Mouse (Mus musculus): ENCODE measurements around the gene Cog3.

Gene Cog3

GRCm38 (mm10) chr14:75761028-75761805 lies 6.9 kb upstream of the Cog3 start:
- peak; percentile 31 to 60 for DNase-seq (ENCODE audit: low spot score in 2 of 2)

DNA sequence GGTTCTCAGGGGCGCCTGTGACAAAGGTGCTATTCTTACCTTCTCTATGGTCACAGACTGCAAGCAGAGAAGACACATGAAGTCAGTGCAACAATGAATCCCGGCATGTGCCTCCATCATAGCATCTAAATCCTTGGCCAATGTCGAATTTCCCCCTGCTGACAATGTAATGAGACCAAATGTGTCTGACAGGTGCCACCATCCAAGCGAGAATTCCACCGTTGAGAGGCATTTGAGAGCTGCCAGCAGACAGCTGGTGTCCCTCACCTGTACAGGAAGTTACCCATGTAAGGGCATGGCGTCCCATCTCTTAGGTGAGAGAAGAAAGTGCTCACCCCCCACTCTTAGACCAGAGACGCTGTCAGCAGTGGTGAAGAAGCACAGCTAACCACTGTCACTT lies 4.1 kb upstream of the Cog3 start:
- DNase-seq (ENCODE audit: low spot score in 2 of 2): no peak

DNA sequence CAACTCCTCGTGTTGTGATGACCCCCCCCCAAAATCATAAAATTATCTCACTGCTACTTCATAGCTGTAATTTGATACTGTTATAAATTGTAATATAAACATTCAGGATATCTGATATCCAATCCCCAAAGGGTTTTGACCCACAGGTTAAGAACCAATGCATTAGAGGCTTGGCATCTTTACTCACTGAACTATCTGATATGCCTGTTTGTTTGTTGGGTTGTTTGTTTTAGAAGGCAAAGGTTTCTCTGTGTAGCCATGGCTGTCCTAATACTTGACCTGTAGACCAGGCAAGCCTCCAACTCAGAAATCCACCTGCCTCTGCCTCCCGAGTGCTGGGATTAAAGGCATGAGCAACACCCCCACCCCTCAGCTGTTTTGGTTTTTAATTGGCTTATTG lies 3.5 kb upstream of the Cog3 start:
- no peak for DNase-seq (ENCODE audit: low spot score in 2 of 2)

DNA sequence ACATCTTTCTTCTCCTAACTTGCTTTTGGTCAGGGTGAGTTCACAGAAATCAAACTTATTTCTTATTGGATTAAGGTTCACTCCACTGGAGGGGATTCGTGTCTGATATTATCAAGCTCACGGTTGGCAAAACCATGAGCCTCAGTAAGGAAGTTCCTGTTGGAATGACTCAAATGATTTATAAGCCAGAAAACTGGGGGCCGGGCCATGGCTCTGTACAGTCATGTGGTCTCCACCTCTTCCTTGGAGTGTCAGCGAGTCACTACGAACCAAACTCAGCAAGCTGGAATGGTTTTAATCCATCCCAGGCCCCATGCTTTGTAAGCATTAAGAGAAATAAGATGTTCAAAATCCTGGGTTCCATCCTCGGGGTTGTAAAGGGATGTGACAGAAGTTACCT lies 2.7 kb upstream of the Cog3 start:
- DNase-seq (ENCODE audit: low spot score in 2 of 2): no peak

GRCm38 (mm10) chr14:75753206-75753605 lies 1.1 kb downstream of the Cog3 start:
- no peak for DNase-seq (ENCODE audit: low spot score in 2 of 2)

DNA sequence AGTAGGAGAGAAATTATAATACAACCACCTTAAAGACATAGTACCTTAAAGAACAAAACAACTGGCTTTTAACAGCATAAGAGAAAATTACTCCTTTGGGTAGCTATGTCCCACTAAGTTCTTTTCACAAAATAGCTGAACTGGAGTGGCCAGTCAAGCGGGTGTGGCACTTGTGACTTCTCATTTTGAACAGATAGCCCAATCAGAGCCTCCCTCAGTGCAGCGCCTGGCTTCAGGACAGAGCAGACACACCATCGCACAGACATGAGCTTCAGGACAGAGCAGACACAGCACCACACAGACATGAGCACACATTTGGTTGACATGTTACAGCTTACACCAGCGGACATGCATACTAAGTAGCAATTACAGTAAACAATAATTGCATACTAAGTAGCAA lies 3.3 kb downstream of the Cog3 start:
- DNase-seq (ENCODE audit: low spot score in 2 of 2): no peak

GRCm38 (mm10) chr14:75749123-75749522 lies 5.2 kb downstream of the Cog3 start:
- no peak for DNase-seq (ENCODE audit: low spot score in 2 of 2)

- DNase-seq (ENCODE audit: low spot score in 2 of 2): no peak
Observed at GRCm38 (mm10) chr14:75747960-75748359, 6.4 kb downstream of the Cog3 start.

GRCm38 (mm10) chr14:75741904-75742303 lies 12.4 kb downstream of the Cog3 start:
- no peak for DNase-seq (ENCODE audit: low spot score in 2 of 2)

- DNase-seq (ENCODE audit: low spot score in 2 of 2): no peak
Observed at GRCm38 (mm10) chr14:75735597-75735996, 18.7 kb downstream of the Cog3 start.

- no peak for DNase-seq (ENCODE audit: low spot score in 2 of 2)
Observed at GRCm38 (mm10) chr14:75732631-75733030, 21.7 kb downstream of the Cog3 start.

- no peak for DNase-seq (ENCODE audit: low spot score in 2 of 2)
Observed at GRCm38 (mm10) chr14:75731361-75731760, 23.0 kb downstream of the Cog3 start.

DNA sequence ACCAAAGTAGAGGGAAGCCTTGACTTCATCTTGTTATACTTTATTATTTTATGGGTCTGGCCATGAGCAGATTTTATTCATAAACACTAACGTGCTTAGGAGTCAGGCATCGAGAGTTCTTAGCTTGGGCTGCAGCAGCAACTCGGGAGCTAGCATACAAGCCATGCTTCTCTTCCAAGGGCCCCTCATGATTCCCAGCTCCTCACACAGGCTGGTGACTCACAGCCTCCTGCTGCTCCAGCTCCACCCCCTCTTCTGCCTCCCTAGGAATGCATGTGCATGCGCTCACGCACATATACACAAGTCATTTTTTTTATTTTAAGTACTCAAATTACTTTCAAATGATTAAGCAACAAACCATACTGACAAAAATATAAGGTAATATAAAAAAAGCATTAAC lies 26.2 kb downstream of the Cog3 start:
- no peak for DNase-seq (ENCODE audit: low spot score in 2 of 2)

GRCm38 (mm10) chr14:75727046-75727445 lies 27.3 kb downstream of the Cog3 start:
- no peak for DNase-seq (ENCODE audit: low spot score in 2 of 2)

DNA sequence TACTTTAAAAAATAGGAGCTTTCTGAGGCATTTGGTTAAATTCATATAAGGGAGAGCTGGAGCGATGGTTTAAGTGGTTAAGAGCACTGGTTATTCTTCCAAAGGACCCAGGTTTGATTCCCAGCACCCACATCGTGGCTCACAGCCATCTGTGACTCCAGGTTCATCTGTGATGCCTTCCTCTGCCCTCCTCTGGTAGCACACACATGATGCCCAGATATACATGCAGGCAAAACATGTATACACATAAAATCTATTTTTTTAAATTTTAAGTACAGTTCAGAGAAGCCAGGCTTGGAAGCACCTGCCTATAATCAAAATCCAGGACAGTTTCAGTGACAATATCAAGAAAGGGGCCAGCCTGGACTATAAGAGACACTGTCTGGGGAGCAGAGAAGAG lies 31.5 kb downstream of the Cog3 start:
- DNase-seq (ENCODE audit: low spot score in 2 of 2): no peak

- DNase-seq (ENCODE audit: low spot score in 2 of 2): peak; percentile 56 to 78
Observed at GRCm38 (mm10) chr14:75721977-75722563, 32.2 kb downstream of the Cog3 start.

DNA sequence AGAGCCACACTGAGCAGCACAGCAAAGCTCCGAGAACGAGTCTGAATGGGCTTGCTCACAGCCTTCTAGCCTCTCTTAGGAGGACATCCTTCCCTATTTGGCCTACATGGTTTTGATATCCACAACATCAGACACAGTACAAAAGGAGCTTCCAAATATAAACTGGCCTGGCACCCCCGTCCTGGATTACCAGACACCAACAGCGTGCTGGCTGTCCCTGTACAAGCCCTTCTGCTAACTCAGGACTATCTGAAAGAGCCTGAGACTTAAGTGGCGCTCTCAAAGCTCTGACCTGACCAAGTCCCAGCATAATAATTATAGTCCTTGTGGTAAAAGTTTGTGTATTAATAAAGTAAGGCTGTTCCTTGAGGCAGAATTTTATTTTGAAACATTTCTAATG lies 34.2 kb downstream of the Cog3 start:
- DNase-seq (ENCODE audit: low spot score in 2 of 2): no peak

DNA sequence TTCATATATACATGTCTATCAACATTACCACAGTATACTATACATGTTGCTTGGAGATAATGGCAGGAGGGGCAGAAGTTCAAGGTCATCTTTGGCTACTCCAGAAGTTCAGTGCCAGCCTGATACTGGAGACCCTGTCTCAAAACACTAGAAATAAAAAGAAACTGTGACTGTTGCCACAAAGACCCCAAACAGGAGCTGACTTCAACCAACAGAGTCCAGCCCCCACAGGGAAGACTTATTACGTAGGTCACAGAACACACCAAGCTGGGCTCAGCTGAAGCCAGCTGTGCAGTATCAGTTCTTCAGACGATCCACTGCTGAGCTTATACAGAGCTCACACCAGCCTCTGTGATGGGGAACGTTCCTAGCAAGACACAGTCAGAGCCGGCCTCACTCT lies 37.9 kb downstream of the Cog3 start:
- no peak for DNase-seq (ENCODE audit: low spot score in 2 of 2)

- no peak for DNase-seq (ENCODE audit: low spot score in 2 of 2)
Observed at GRCm38 (mm10) chr14:75713661-75714060, 40.7 kb downstream of the Cog3 start.

DNA sequence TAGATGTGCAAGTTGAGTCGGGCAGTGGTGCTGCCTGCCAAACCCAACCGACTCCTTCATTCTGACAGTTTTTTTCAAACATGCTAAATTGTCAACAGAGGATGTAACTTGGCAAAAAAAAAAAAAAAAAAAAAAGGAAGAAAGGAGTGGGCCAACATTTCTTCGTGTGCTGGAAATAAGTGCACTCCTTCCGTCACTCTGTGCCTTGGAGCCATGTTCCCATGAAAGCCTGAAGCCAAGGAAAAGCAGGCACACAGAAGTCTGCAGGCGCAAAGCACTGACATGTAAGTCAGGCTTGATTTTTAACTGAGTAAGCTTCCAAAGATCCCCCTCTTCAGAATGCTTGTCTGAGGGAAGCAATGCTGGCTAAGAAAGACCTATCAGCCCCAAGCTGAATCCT lies 41.6 kb downstream of the Cog3 start:
- DNase-seq (ENCODE audit: low spot score in 2 of 2): no peak

- no peak for DNase-seq (ENCODE audit: low spot score in 2 of 2)
Observed at GRCm38 (mm10) chr14:75711731-75712130, 42.6 kb downstream of the Cog3 start.

DNA sequence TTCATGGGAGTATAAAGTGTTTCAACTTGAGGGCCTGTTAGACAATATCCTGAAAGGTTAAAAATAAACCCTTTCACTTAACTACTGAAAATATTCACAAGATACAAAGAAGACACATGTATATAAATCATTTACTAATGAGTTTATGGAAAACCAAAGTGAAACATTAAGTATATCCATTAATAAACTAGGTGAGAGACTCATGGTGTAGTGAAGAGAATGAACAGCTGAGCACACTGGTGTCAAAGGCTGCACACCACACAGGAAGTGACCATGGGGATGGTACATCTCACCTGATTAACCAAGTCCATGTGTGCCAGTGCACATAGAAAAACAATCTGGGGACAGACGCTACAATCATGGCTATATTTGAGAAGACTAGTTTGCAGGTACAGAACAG lies 45.3 kb downstream of the Cog3 start:
- no peak for DNase-seq (ENCODE audit: low spot score in 2 of 2)

DNA sequence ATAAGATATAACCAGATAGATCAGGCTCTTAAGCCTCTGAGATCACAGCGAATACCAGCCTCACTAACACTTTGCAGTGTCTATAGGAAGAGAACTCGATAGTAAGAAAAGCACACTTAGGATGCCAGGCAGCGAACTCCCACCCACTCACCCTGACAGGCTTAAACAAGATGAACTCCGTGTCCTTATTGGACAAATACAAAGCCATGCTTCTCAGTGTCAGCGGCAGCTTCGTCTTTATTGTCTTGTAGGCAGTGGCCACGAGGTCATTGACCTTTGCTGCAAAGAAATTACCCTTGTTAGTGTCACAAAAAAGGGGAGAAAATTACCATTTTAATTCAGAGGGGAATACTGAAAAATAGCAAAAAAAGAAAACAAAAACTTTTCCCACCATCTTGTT lies 46.5 kb downstream of the Cog3 start:
- DNase-seq (ENCODE audit: low spot score in 2 of 2): no peak

DNA sequence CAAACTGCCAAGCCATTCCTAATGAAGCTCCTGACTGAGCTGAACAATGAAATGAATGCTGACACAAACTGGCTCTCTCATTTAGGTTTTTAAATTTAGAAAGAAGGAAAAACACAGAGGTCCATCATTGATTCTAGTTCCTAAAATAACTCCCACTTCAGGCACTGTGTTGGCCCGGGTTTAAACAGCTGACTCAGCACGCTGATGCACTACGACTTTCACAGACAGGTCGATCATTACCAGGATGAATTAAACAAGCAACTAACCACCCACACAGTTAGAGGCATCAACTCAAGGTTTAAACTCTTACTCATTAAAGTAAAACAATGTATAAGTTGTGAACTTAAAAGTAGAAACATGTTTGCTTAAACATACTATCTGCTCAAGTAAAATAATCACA lies 47.7 kb downstream of the Cog3 start:
- no peak for DNase-seq (ENCODE audit: low spot score in 2 of 2)
